Mouse (Mus musculus) forebrain, embryonic 13.5 days (tissue): ENCODE results near the gene Grik4. TPM values are rescaled to one million over a fixed set of nuclear protein-coding genes. Genes with fewer than 3 reads are reported as not detected.

ENCODE experiments used
- ATAC-seq: fragments of 200-750 bp; cut with Nextera tagmentation; 2 replicates; pipeline ENCODE4 v1.8.0; 2017
- H3K27ac ChIP-seq: fragments of 300-500 bp; sonication (generic); 2 replicates; pipeline ENCODE4 v1.5.1; 2015; ENCODE audit warnings: inconsistent platforms, mild to moderate bottlenecking, moderate library complexity
- H3K27me3 ChIP-seq: fragments of 300-500 bp; sonication (generic); 2 replicates; pipeline ENCODE4 v1.6.1; 2015; ENCODE audit warnings: mild to moderate bottlenecking, inconsistent platforms
- H3K36me3 ChIP-seq: fragments of 300-500 bp; sonication (generic); 2 replicates; pipeline ENCODE4 v1.6.1; 2015; ENCODE audit warnings: mild to moderate bottlenecking, inconsistent platforms; ENCODE audit not compliant: poor library complexity, severe bottlenecking
- H3K4me1 ChIP-seq: fragments of 300-500 bp; sonication (generic); 2 replicates; pipeline ENCODE4 v1.6.1; 2015; ENCODE audit warnings: inconsistent platforms
- H3K4me2 ChIP-seq: fragments of 300-500 bp; sonication (generic); 2 replicates; pipeline ENCODE4 v1.6.1; 2015; ENCODE audit warnings: inconsistent platforms, mild to moderate bottlenecking, moderate library complexity
- H3K4me3 ChIP-seq: fragments of 300-500 bp; sonication (generic); 2 replicates; pipeline ENCODE4 v1.5.1; 2015; ENCODE audit warnings: mild to moderate bottlenecking, inconsistent platforms
- H3K9ac ChIP-seq: fragments of 300-500 bp; sonication (generic); 2 replicates; pipeline ENCODE4 v1.6.1; 2015; ENCODE audit warnings: mild to moderate bottlenecking, inconsistent platforms
- H3K9me3 ChIP-seq: fragments of 300-500 bp; sonication (generic); replicated peaks from 2 replicates; pipeline ENCODE4 v1.6.1; 2016; ENCODE audit warnings: inconsistent platforms
- WGBS: fragments of 180-500 bp; shearing (Covaris S2); methylation state at CpG from one replicate; pipeline ENCODE4 v1.1.7; 2015; 5-methylcytosine and 5-hydroxymethylcytosine counted together
- polyA plus RNA-seq: library from polyadenylated mRNA; unstranded; fragments of >200 nt; fragmentation: Nextera tagmentation; extraction: Ambion mirVana; gene quantifications from 2 replicates; pipeline ENCODE4 v1.2.1, GENCODE M21; 2015

The Grik4 gene
- polyA plus RNA-seq, 1 experiment from 2014 or later = 2.4 TPM

DNA sequence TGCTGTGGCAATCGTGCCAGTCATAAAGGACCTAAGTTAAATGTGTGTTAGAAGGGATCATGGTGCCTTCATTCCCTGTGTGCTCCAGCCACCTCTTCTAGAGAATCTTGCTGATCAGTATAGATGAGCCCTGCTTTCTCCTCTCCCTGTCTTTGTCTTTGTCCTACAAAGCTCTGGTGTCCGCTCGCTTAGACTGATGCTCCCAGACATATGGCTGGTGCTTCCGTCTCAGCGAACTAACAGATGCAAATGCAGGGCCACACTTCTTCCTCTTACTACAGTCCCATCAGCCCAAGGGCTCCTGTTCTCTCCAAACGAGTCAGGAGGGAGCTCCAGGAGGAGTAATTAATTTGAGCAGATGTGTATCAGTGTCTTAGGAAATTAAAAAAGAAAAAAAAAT, 71.4 kb downstream of the Grik4 start:
- Histone ChIP-seq H3K4me2 (no peak overlapping the region), H3K27me3 (0 out of 2 replicates have a peak, but pooled peaks cover 5% of the 10 kb centered on the region), H3K9ac (no peak overlapping the region), H3K4me3 (no peak overlapping the region), H3K9me3 (no peaks in the 10 kb centered on the region), H3K4me1 (peaks cover 17% of the 10 kb centered on the region), H3K27ac (no peak overlapping the region), H3K36me3 (no peaks in the 10 kb centered on the region)
- WGBS = 74% methylated on average over 6 of the region's 6 CpGs
- no peak for ATAC-seq

- peaks cover 16% of the 10 kb centered on the region for H3K4me1 ChIP-seq
- no peak overlapping the region for H3K27ac ChIP-seq
- no peak for ATAC-seq
- peaks cover under 1% of the 10 kb centered on the region; the same call in 1 of the 2 replicates for H3K27me3 ChIP-seq
- no peaks in the 10 kb centered on the region for H3K9me3 ChIP-seq
- 92% methylated on average over 4 of the region's 4 CpGs for WGBS
- H3K9ac ChIP-seq = no peak overlapping the region
- no peak overlapping the region for H3K4me3 ChIP-seq
- no peak overlapping the region for H3K4me2 ChIP-seq
- no peaks in the 10 kb centered on the region for H3K36me3 ChIP-seq
These were observed 72.6 kb downstream of the Grik4 start for GRCm38 (mm10) chr9:42871681-42872080.

- Histone ChIP-seq H3K27ac (no peak overlapping the region), H3K27me3 (peaks cover 6% of the 10 kb centered on the region), H3K9me3 (no peaks in the 10 kb centered on the region), H3K4me3 (no peak overlapping the region), H3K4me2 (no peak overlapping the region), H3K36me3 (no peaks in the 10 kb centered on the region), H3K9ac (no peak overlapping the region), H3K4me1 (peaks cover 24% of the 10 kb centered on the region)
- ATAC-seq = no peak
- 53% methylated on average over 9 of the region's 9 CpGs for WGBS
These were observed 74.0 kb downstream of the Grik4 start for GRCm38 (mm10) chr9:42870257-42870656.

GRCm38 (mm10) chr9:42868508-42868907, 75.8 kb downstream of the Grik4 start:
- H3K27me3 ChIP-seq = peaks cover 6% of the 10 kb centered on the region
- no peak overlapping the region for H3K27ac ChIP-seq
- 16% methylated on average over 10 of the region's 10 CpGs for WGBS
- no peak overlapping the region for H3K9ac ChIP-seq
- no peak overlapping the region for H3K4me3 ChIP-seq
- H3K4me1 ChIP-seq = peaks cover 34% of the 10 kb centered on the region
- H3K4me2 ChIP-seq = peak overlapping the region; percentile 22; the same call in 1 of the 2 replicates
- H3K36me3 ChIP-seq = no peaks in the 10 kb centered on the region
- ATAC-seq = peak; percentile 55
- no peaks in the 10 kb centered on the region for H3K9me3 ChIP-seq

DNA sequence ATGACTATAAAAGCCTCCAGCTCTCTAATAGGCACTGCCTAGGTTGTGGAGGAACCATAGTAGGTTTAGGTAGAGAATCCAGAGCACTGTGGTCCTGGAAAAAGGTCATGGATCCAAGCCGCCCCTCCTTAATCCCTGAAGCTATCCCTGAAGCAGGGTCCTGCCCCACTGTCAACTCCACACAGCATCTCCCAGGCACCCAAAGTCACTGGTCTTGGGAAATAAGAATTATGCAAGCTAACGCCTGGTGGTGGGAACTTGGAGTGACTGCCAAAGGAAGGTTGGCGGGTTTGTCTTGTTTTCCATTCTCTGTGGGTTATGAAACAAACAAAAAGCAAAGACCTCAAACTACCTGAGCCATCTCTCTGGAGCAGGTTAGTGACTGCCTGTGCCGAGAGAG, 77.6 kb downstream of the Grik4 start:
- Histone ChIP-seq H3K27ac (no peak overlapping the region), H3K9ac (no peak overlapping the region), H3K9me3 (no peaks in the 10 kb centered on the region), H3K4me2 (no peak overlapping the region), H3K4me1 (peaks cover 40% of the 10 kb centered on the region), H3K36me3 (no peaks in the 10 kb centered on the region), H3K27me3 (peaks cover 6% of the 10 kb centered on the region), H3K4me3 (no peak overlapping the region)
- 91% methylated on average over 4 of the region's 4 CpGs for WGBS
- ATAC-seq = no peak

- no peak overlapping the region for H3K4me3 ChIP-seq
- no peaks in the 10 kb centered on the region for H3K9me3 ChIP-seq
- peaks cover 40% of the 10 kb centered on the region for H3K4me1 ChIP-seq
- no peak overlapping the region for H3K4me2 ChIP-seq
- peaks cover 6% of the 10 kb centered on the region for H3K27me3 ChIP-seq
- no peaks in the 10 kb centered on the region for H3K36me3 ChIP-seq
- WGBS = 38% methylated on average over 11 of the region's 11 CpGs
- ATAC-seq = no peak
- H3K9ac ChIP-seq = no peak overlapping the region
- no peak overlapping the region for H3K27ac ChIP-seq
These were observed 79.1 kb downstream of the Grik4 start for GRCm38 (mm10) chr9:42865036-42865829.

GRCm38 (mm10) chr9:42863360-42863759, 80.9 kb downstream of the Grik4 start:
- Histone ChIP-seq H3K4me1 (peaks cover 31% of the 10 kb centered on the region), H3K4me3 (no peak overlapping the region), H3K27ac (no peak overlapping the region), H3K27me3 (peaks cover 6% of the 10 kb centered on the region), H3K9me3 (no peaks in the 10 kb centered on the region), H3K4me2 (no peak overlapping the region), H3K36me3 (no peaks in the 10 kb centered on the region), H3K9ac (no peak overlapping the region)
- WGBS = 36% methylated on average over 5 of the region's 5 CpGs
- ATAC-seq = peak; percentile 30; the same call in 1 of the 2 replicates

DNA sequence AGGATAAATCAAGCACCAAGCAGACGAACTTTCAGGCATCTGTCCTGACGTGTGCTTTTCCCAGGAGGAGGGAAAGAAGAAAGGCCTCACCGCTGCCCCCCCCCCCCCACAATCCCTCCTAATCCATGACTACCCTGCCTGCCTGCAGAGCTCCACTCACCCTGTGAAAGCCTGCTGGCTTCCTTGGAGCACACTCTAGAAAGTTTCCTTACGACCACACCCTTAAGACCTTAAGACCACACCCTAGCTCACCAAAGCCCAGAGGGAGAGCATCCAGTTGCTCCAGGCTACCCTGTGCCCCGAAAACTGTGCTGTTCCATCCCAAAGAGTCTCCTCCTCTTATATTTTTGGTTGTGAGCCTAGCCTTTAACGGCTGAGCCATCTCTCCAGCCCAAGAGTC, 82.6 kb downstream of the Grik4 start:
- Histone ChIP-seq H3K4me2 (no peak overlapping the region), H3K27ac (no peak overlapping the region), H3K36me3 (no peaks in the 10 kb centered on the region), H3K27me3 (peaks cover 6% of the 10 kb centered on the region), H3K4me3 (no peak overlapping the region), H3K9ac (no peak overlapping the region), H3K9me3 (no peaks in the 10 kb centered on the region), H3K4me1 (peaks cover 24% of the 10 kb centered on the region)
- ATAC-seq = no peak
- 84% methylated on average over 6 of the region's 6 CpGs for WGBS

DNA sequence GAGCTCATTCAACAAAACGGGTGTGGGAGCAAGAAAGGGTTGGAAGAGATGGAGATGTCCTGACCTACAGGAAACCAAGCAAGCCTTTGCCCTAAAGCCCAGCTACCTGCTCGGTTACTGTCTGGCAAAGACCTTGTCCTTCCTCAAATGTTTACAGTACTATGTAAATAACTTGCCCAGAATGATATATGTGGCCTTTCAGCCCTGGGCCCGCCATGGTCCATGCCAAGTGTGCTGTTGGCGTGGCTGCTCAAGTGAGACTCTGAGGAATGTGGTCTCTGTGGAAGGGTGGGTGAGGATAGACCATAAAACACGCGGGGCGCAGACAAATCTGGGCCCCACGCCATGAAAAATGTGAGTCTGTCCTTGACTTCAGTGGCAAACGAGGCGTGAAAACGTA, 83.1 kb downstream of the Grik4 start:
- H3K9ac ChIP-seq = no peak overlapping the region
- ATAC-seq = no peak
- peaks cover 24% of the 10 kb centered on the region for H3K4me1 ChIP-seq
- no peak overlapping the region for H3K4me2 ChIP-seq
- H3K4me3 ChIP-seq = no peak overlapping the region
- H3K9me3 ChIP-seq = no peaks in the 10 kb centered on the region
- 86% methylated on average over 11 of the region's 11 CpGs for WGBS
- peaks cover 1% of the 10 kb centered on the region for H3K27me3 ChIP-seq
- no peaks in the 10 kb centered on the region for H3K36me3 ChIP-seq
- H3K27ac ChIP-seq = no peak overlapping the region

- 79% methylated on average over 10 of the region's 10 CpGs for whole genome bisulfite sequencing
- Histone ChIP-seq H3K4me3 (no peak overlapping the region), H3K4me2 (no peak overlapping the region), H3K4me1 (peaks cover 15% of the 10 kb centered on the region), H3K36me3 (no peaks in the 10 kb centered on the region), H3K27me3 (no peaks in the 10 kb centered on the region; the same call in 1 of the 2 replicates), H3K9ac (no peak overlapping the region), H3K27ac (no peak overlapping the region), H3K9me3 (no peaks in the 10 kb centered on the region)
- ATAC-seq = no peak
These were observed 84.1 kb downstream of the Grik4 start for GRCm38 (mm10) chr9:42859959-42860794.

DNA sequence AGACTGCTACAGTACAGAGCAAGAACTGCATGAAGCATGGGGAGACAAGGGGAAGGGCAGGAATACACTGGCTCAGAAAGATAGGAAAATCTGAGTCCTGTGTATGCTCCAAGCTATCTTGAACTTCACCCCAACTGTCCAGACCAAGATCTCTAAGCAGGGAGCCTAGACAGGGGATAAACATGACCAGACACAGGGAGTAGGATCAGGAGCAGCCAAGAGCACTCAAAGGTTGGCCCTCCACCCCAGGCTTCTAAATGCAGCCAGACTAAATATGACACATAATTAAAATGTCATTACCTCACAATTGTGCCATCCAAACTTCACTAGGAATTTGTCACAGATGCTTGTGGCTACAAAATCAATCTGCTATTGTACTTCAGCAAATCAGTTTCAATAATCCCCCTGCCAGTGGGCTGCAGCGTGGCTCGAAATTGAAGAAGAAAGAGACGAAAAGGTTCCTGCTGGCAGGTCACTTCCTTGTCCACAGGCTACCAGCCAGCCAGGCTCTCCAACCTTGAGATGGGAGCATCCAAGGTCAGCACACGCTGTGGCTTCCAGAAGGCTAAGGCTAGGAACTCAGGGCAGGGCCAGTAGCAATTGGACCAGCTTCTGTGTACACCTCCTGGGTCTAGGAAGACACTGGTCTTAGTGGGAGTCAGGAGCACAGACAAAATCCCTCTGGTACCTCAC, 85.1 kb downstream of the Grik4 start:
- Histone ChIP-seq H3K36me3 (no peaks in the 10 kb centered on the region), H3K9me3 (no peaks in the 10 kb centered on the region), H3K4me3 (no peak overlapping the region), H3K27me3 (no peaks in the 10 kb centered on the region; the same call in 1 of the 2 replicates), H3K4me2 (no peak overlapping the region), H3K4me1 (peaks cover 11% of the 10 kb centered on the region), H3K9ac (no peak overlapping the region), H3K27ac (no peak overlapping the region)
- WGBS = 50% methylated on average over 4 of the region's 4 CpGs
- no peak for ATAC-seq

GRCm38 (mm10) chr9:42858576-42858975, 85.7 kb downstream of the Grik4 start:
- WGBS = 58% methylated on average over 3 of the region's 3 CpGs
- H3K9ac ChIP-seq = no peak overlapping the region
- H3K9me3 ChIP-seq = no peaks in the 10 kb centered on the region
- no peak overlapping the region for H3K27ac ChIP-seq
- no peak overlapping the region for H3K4me3 ChIP-seq
- no peaks in the 10 kb centered on the region for H3K36me3 ChIP-seq
- no peaks in the 10 kb centered on the region; the same call in 1 of the 2 replicates for H3K27me3 ChIP-seq
- H3K4me1 ChIP-seq = peaks cover 7% of the 10 kb centered on the region
- ATAC-seq = no peak
- H3K4me2 ChIP-seq = no peak overlapping the region
